Mouse (Mus musculus): ENCODE data around the gene Olfr521. TPM values are rescaled to one million over a fixed set of nuclear protein-coding genes. Genes with fewer than 3 reads are reported as not detected.
"Not testable (repeated sequence)": the region's sequence is repeated elsewhere in the genome, so short reads cannot be mapped to it uniquely, and the experiment has no call there.

The Olfr521 gene
- total RNA-seq, 2 experiments from 2014 or later = not detected

GRCm38 (mm10) chr7:99805340-99805739, 42.0 kb downstream of the Olfr521 start:
- no peak for DNase-seq (ENCODE audit: low spot score in 2 of 2)

GRCm38 (mm10) chr7:99807043-99807442, 43.7 kb downstream of the Olfr521 start:
- DNase-seq (ENCODE audit: low spot score in 2 of 2) = not testable (repeated sequence)

GRCm38 (mm10) chr7:99810814-99811213, 47.5 kb downstream of the Olfr521 start:
- DNase-seq (ENCODE audit: low spot score in 2 of 2) = no peak

- DNase-seq (ENCODE audit: low spot score in 2 of 2) = no peak
Measured at GRCm38 (mm10) chr7:99811661-99812060, 48.4 kb downstream of the Olfr521 start.

GRCm38 (mm10) chr7:99813394-99813793, 50.1 kb downstream of the Olfr521 start:
- no peak for DNase-seq (ENCODE audit: low spot score in 2 of 2)

GRCm38 (mm10) chr7:99818181-99818725, 54.9 kb downstream of the Olfr521 start:
- not testable (repeated sequence) for DNase-seq (ENCODE audit: low spot score in 2 of 2)

Other genes with a start within 250 kb of the Olfr521 start
- gene Arrb1, start 228.0 kb upstream of the Olfr521 start, total RNA-seq (2021) = 10 to 100 TPM; 74.9 to 76.9 TPM
- 10 to 100 TPM; 12.7 to 14.2 TPM for gene Tpbgl, start 136.4 kb upstream of the Olfr521 start, total RNA-seq (2021)
- gene Slco2b1, start 52.2 kb upstream of the Olfr521 start, total RNA-seq (2021) = 10 to 100 TPM; 14.6 to 15.3 TPM
- gene Olfr520, start 33.2 kb upstream of the Olfr521 start, total RNA-seq (2021) = not detected
- 1 to 10 TPM; 4.4 to 4.6 TPM for gene Neu3, start 64.9 kb downstream of the Olfr521 start, total RNA-seq (2021)
- gene Xrra1, start 95.6 kb downstream of the Olfr521 start, total RNA-seq (2021) = 1 to 10 TPM; 2.0 to 3.4 TPM
- gene Spcs2, start 100.0 kb downstream of the Olfr521 start, total RNA-seq (2021) = 100 to 1,000 TPM; 173 to 175 TPM
- gene Rnf169, start 216.9 kb downstream of the Olfr521 start, total RNA-seq (2021) = 10 to 100 TPM; 24.5 to 25.6 TPM
- not detected for gene Chrdl2, start 242.7 kb downstream of the Olfr521 start, total RNA-seq (2021)

Data from adrenal gland, postnatal 4 days (tissue).